8 mouse cellular contexts compared by ENCODE assay signal in genomic region chr7:28371514-28371989, GRCm38 (mm10). TPM values are rescaled to one million over a fixed set of nuclear protein-coding genes. Genes with fewer than 3 reads are reported as not detected.
DNase-seq lines count a peak whose midpoint lies in the region; ATAC-seq lines count a peak whose summit lies in the region.

No protein-coding gene starts in this region.

- peak overlapping the region; percentile 92 for H3K27ac ChIP-seq in hindbrain, embryonic 15.5 days (replicated peaks)
- H3K27ac ChIP-seq in liver, embryonic 12.5 days: peak overlapping the region; percentile 87
- H3K27ac ChIP-seq in neural tube, embryonic 11.5 days (ENCODE audit: low read depth, low read length): peak overlapping the region; percentile 88

- peaks cover 33% of the 10 kb centered on the region for H3K27me3 ChIP-seq in megakaryocyte, embryonic 14.5 days (replicated peaks)
- H3K27me3 ChIP-seq in hindbrain, embryonic 15.5 days: no peaks in the 10 kb centered on the region
- H3K27me3 ChIP-seq in liver, embryonic 12.5 days (replicated peaks): peaks cover 18% of the 10 kb centered on the region
- H3K27me3 ChIP-seq in neural tube, embryonic 11.5 days (ENCODE audit: control insufficient read depth, insufficient read depth, low read length): no peaks in the 10 kb centered on the region

- no peaks in the 10 kb centered on the region for H3K9me3 ChIP-seq in megakaryocyte, embryonic 14.5 days
- no peaks in the 10 kb centered on the region for H3K9me3 ChIP-seq in hindbrain, embryonic 15.5 days
- no peaks in the 10 kb centered on the region for H3K9me3 ChIP-seq in liver, embryonic 12.5 days (replicated peaks)
- H3K9me3 ChIP-seq in neural tube, embryonic 11.5 days (ENCODE audit: control insufficient read depth, low read length): no peaks in the 10 kb centered on the region

- peaks cover 38% of the 10 kb centered on the region for H3K36me3 ChIP-seq in megakaryocyte, embryonic 14.5 days (replicated peaks; ENCODE audit: low read length)
- H3K36me3 ChIP-seq in hindbrain, embryonic 15.5 days: 0 out of 2 replicates have a peak, but pooled peaks cover 3% of the 10 kb centered on the region
- peaks cover 28% of the 10 kb centered on the region for H3K36me3 ChIP-seq in liver, embryonic 12.5 days
- H3K36me3 ChIP-seq in neural tube, embryonic 11.5 days (ENCODE audit: control insufficient read depth, insufficient read depth, low read length): peaks cover 17% of the 10 kb centered on the region

- 1% methylated on average over 35 of the region's 43 CpGs for WGBS in hindbrain, embryonic 15.5 days
- 2% methylated on average over 33 of the region's 43 CpGs for WGBS in liver, embryonic 12.5 days (ENCODE audit: insufficient replicate concordance)
- WGBS in neural tube, embryonic 11.5 days: under 1% methylated on average over 36 of the region's 43 CpGs

- peak overlapping the region; percentile 91 for H3K4me2 ChIP-seq in hindbrain, embryonic 15.5 days
- H3K4me2 ChIP-seq in liver, embryonic 12.5 days: peak overlapping the region; percentile 94
- peak overlapping the region; percentile 88 for H3K4me2 ChIP-seq in neural tube, embryonic 11.5 days (ENCODE audit: low read depth)

- ATAC-seq in megakaryocyte, adult 5-6 weeks (ENCODE audit: poor library complexity, severe bottlenecking): no peak
- no peak for ATAC-seq in hindbrain, embryonic 15.5 days (ENCODE audit: low FRiP score, low read depth)
- no peak for ATAC-seq in liver, embryonic 12.5 days
- peak; percentile 5; the same call in 1 of the 2 replicates for ATAC-seq in neural tube, embryonic 11.5 days (ENCODE audit: insufficient read depth, low FRiP score, low TSS enrichment)

- H3K4me3 ChIP-seq in megakaryocyte, embryonic 14.5 days (replicated peaks): peak overlapping the region; percentile 94
- peak overlapping the region; percentile 83 for H3K4me3 ChIP-seq in hindbrain, embryonic 15.5 days
- peak overlapping the region; percentile 71 for H3K4me3 ChIP-seq in liver, embryonic 12.5 days
- peak overlapping the region; percentile 82 for H3K4me3 ChIP-seq in neural tube, embryonic 11.5 days (ENCODE audit: low read depth, low read length)

- DNase-seq in gastrocnemius, adult 18-20 months (ENCODE audit: low spot score): peak; percentile 65
- DNase-seq in neural tube, embryonic 11.5 days (ENCODE audit: low spot score): peak; percentile 65
- peak; percentile 88 for DNase-seq in thymus, postnatal 14 days
- DNase-seq in right cerebral cortex, postnatal 36 days (ENCODE audit: low spot score in 2 of 2): no peak

- H3K4me1 ChIP-seq in megakaryocyte, embryonic 14.5 days: peaks cover 64% of the 10 kb centered on the region
- peaks cover 36% of the 10 kb centered on the region for H3K4me1 ChIP-seq in hindbrain, embryonic 15.5 days (replicated peaks)
- peaks cover 59% of the 10 kb centered on the region for H3K4me1 ChIP-seq in liver, embryonic 12.5 days
- peaks cover 22% of the 10 kb centered on the region for H3K4me1 ChIP-seq in neural tube, embryonic 11.5 days (ENCODE audit: control insufficient read depth, insufficient read depth, low read length)

- peak overlapping the region; percentile 75 for H3K9ac ChIP-seq in hindbrain, embryonic 15.5 days
- peak overlapping the region; percentile 79 for H3K9ac ChIP-seq in liver, embryonic 12.5 days
- peak overlapping the region; percentile 88 for H3K9ac ChIP-seq in neural tube, embryonic 11.5 days (ENCODE audit: low read length)

RNA-seq across cellular contexts. Expression of gene Plekhg2, which starts 0.8 kb away (rescaled TPM):
- 13.5 and 26.9 TPM in 2 replicates for polyA plus RNA-seq in megakaryocyte, embryonic 14.5 days (2012; ENCODE audit: insufficient read depth, low replicate concordance)
- total RNA-seq in megakaryocyte, adult 5-6 weeks (2015): 11.5 and 15.2 TPM in 2 replicates
- 6.1 and 6.3 TPM in 2 replicates for total RNA-seq in megakaryocyte, adult 5-6 weeks (2017)
- total RNA-seq in gastrocnemius, adult 18-20 months (2021): 1 to 10 TPM; 4.8 to 5.9 TPM
- polyA plus RNA-seq in hindbrain, embryonic 15.5 days (2015; fragmentation: Nextera tagmentation; extraction: Ambion mirVana): 26.8 and 27.6 TPM in 2 replicates
- 13.7 and 14.4 TPM in 2 replicates for polyA plus RNA-seq in liver, embryonic 12.5 days (2016; fragmentation: Nextera tagmentation; extraction: Ambion mirVana)
- 50.5 and 54.5 TPM in 2 replicates for polyA plus RNA-seq in neural tube, embryonic 11.5 days (2014; fragmentation: Nextera tagmentation; extraction: Ambion mirVana)

RNA-seq across cellular contexts. Expression of gene Zfp36, which starts 8.5 kb away (rescaled TPM):
- 159 and 225 TPM in 2 replicates for polyA plus RNA-seq in megakaryocyte, embryonic 14.5 days (2012; ENCODE audit: insufficient read depth, low replicate concordance)
- total RNA-seq in megakaryocyte, adult 5-6 weeks (2015): 350 and 368 TPM in 2 replicates
- 118 and 143 TPM in 2 replicates for total RNA-seq in megakaryocyte, adult 5-6 weeks (2017)
- 10 to 100 TPM; 10.1 to 37.0 TPM for total RNA-seq in gastrocnemius, adult 18-20 months (2021)
- polyA plus RNA-seq in hindbrain, embryonic 15.5 days (2015; fragmentation: Nextera tagmentation; extraction: Ambion mirVana): 4.4 and 4.6 TPM in 2 replicates
- 7.4 and 7.5 TPM in 2 replicates for polyA plus RNA-seq in liver, embryonic 12.5 days (2016; fragmentation: Nextera tagmentation; extraction: Ambion mirVana)
- 4.3 and 5.1 TPM in 2 replicates for polyA plus RNA-seq in neural tube, embryonic 11.5 days (2014; fragmentation: Nextera tagmentation; extraction: Ambion mirVana)

RNA-seq across cellular contexts. Expression of gene Med29, which starts 21.0 kb away (rescaled TPM):
- polyA plus RNA-seq in megakaryocyte, embryonic 14.5 days (2012; ENCODE audit: insufficient read depth, low replicate concordance): 15.2 and 24.0 TPM in 2 replicates
- total RNA-seq in megakaryocyte, adult 5-6 weeks (2015): 14.7 and 15.4 TPM in 2 replicates
- total RNA-seq in megakaryocyte, adult 5-6 weeks (2017): 9.0 and 9.4 TPM in 2 replicates
- 10 to 100 TPM; 22.7 to 24.1 TPM for total RNA-seq in gastrocnemius, adult 18-20 months (2021)
- polyA plus RNA-seq in hindbrain, embryonic 15.5 days (2015; fragmentation: Nextera tagmentation; extraction: Ambion mirVana): 46.1 and 46.6 TPM in 2 replicates
- 35.1 and 36.8 TPM in 2 replicates for polyA plus RNA-seq in liver, embryonic 12.5 days (2016; fragmentation: Nextera tagmentation; extraction: Ambion mirVana)
- polyA plus RNA-seq in neural tube, embryonic 11.5 days (2014; fragmentation: Nextera tagmentation; extraction: Ambion mirVana): 45.8 and 48.8 TPM in 2 replicates

RNA-seq across cellular contexts. Expression of gene Rps16, which starts 21.1 kb away (rescaled TPM):
- 495 and 2,789 TPM in 2 replicates for polyA plus RNA-seq in megakaryocyte, embryonic 14.5 days (2012; ENCODE audit: insufficient read depth, low replicate concordance)
- total RNA-seq in megakaryocyte, adult 5-6 weeks (2015): 2,258 and 2,353 TPM in 2 replicates
- 250 and 448 TPM in 2 replicates for total RNA-seq in megakaryocyte, adult 5-6 weeks (2017)
- total RNA-seq in gastrocnemius, adult 18-20 months (2021): 100 to 1,000 TPM; 385 to 425 TPM
- 444 and 501 TPM in 2 replicates for polyA plus RNA-seq in hindbrain, embryonic 15.5 days (2015; fragmentation: Nextera tagmentation; extraction: Ambion mirVana)
- polyA plus RNA-seq in liver, embryonic 12.5 days (2016; fragmentation: Nextera tagmentation; extraction: Ambion mirVana): 986 and 994 TPM in 2 replicates
- 780 and 827 TPM in 2 replicates for polyA plus RNA-seq in neural tube, embryonic 11.5 days (2014; fragmentation: Nextera tagmentation; extraction: Ambion mirVana)

RNA-seq across cellular contexts. Expression of gene Paf1, which starts 21.2 kb away (rescaled TPM):
- 38.6 and 78.0 TPM in 2 replicates for polyA plus RNA-seq in megakaryocyte, embryonic 14.5 days (2012; ENCODE audit: insufficient read depth, low replicate concordance)
- total RNA-seq in megakaryocyte, adult 5-6 weeks (2015): 42.1 and 46.8 TPM in 2 replicates
- total RNA-seq in megakaryocyte, adult 5-6 weeks (2017): 129 and 153 TPM in 2 replicates
- 10 to 100 TPM; 29.5 to 31.2 TPM for total RNA-seq in gastrocnemius, adult 18-20 months (2021)
- polyA plus RNA-seq in hindbrain, embryonic 15.5 days (2015; fragmentation: Nextera tagmentation; extraction: Ambion mirVana): 93.3 and 96.8 TPM in 2 replicates
- 36.5 and 42.4 TPM in 2 replicates for polyA plus RNA-seq in liver, embryonic 12.5 days (2016; fragmentation: Nextera tagmentation; extraction: Ambion mirVana)
- 71.7 and 78.0 TPM in 2 replicates for polyA plus RNA-seq in neural tube, embryonic 11.5 days (2014; fragmentation: Nextera tagmentation; extraction: Ambion mirVana)

Comparison
In these comparisons a context has a peak if more than half of its experiments do, and no peak if none do; other contexts are left out.
1. DNase-seq: peak in gastrocnemius, adult 18-20 months (single experiment), neural tube, embryonic 11.5 days (single experiment) and thymus, postnatal 14 days (single experiment); none in right cerebral cortex, postnatal 36 days (0 of 2).
2. RNA of gene Zfp36, which starts 8.5 kb away (polyA plus RNA-seq): 159 to 225 TPM in megakaryocyte, embryonic 14.5 days; 7.4 to 7.5 TPM in liver, embryonic 12.5 days, 4.3 to 5.1 TPM in neural tube, embryonic 11.5 days and 4.4 to 4.6 TPM in hindbrain, embryonic 15.5 days; every median in the first group is over 10 times any median in the second.
3. Peak in every context shown above with its lines, with median percentiles within 50 percentile points of each other: H3K4me3 ChIP-seq, H3K27ac ChIP-seq, H3K4me2 ChIP-seq and H3K9ac ChIP-seq.